Mouse (Mus musculus) pancreas, adult 10 weeks (tissue): ENCODE results near the gene Morc2b. TPM values are rescaled to one million over a fixed set of nuclear protein-coding genes. Genes with fewer than 3 reads are reported as not detected.

Experiments used
- polyA plus RNA-seq: library from polyadenylated mRNA; stranded (reverse); fragments of 350-450 nt; fragmentation: Illumina TruSeq; extraction: RNeasy Lipid Tissue Mini Kit (QIAGEN cat#74804); gene quantifications from one replicate; pipeline ENCODE4 v1.2.3, GENCODE M21; 2015; ENCODE audit warnings: low read depth, low replicate concordance; ENCODE audit not compliant: insufficient read depth

Gene Morc2b
- not detected for polyA plus RNA-seq

DNA sequence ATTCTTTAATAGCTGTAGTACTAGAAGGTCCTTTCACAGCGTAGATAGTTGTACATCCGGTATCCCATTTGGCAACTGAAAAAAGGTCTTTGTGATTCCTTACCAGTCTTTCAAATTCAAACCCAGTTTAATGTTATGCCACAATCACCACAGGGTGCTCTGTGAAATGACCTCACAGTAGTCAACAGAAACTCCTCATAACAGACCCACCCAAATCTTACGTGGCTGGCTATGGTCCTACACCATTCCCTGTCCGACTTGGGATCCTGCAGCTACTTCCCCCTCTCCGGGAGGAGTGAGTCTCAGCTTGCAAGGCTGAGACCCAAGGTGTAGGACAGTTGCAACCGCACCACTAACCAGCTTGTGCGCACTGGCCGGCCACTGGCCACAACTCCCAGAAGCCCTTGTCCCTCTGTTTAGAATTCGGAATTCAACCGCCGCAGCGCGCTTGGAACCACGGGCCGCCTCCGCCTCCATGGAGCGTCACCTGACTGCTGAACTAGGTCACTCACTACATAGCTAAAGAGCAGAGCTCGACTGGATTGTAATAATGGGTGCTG lies at the start of gene Morc2b:
Gene Morc2b, minus strand, starts transcription at position 423 of the 560 bp plus-strand sequence.

GRCm38 (mm10) chr17:33168147-33168546 lies 28.7 kb upstream of the Morc2b start, which contains the start of gene Olfr55:
Olfr55 (plus strand) TSS chr17:33168447.

GRCm38 (mm10) chr17:33089220-33089949 lies 50.1 kb downstream of the Morc2b start, which contains the start of gene Zfp563:
Zfp563 (plus strand) TSS chr17:33089310.

DNA sequence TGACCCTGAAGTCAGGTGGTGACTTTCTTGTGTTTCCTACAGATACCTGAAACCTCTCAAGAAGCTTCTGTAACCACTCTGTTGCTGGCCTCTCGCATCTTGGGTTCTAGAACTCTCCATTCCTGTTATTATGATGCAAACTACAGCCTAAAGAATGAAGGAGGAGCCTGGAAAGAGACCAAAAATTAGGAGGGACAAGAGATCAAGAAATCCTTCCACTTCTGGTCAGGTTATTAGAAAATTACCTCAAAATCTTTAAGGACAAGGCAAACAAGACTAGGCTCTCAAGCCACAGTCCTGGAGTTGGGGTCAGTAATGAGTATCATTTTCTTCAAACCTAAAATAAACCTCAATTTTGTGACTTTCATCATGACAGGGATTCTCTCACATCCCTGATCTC lies 71.5 kb downstream of the Morc2b start, which contains the start of gene 4921501E09Rik:
Gene 4921501E09Rik, minus strand, starts transcription at position 101 of the 400 bp plus-strand sequence.

Other genes starting within 250 kb of the Morc2b start
- 1.5 TPM for gene Zfp870, start 248.0 kb downstream of the Morc2b start, polyA plus RNA-seq
- gene Cyp4f14, start 222.3 kb downstream of the Morc2b start, polyA plus RNA-seq, result 0.66 TPM
- gene Cyp4f13, start 192.3 kb downstream of the Morc2b start, polyA plus RNA-seq, result 31.3 TPM
- 1.3 TPM for gene Zfp472, start 173.9 kb downstream of the Morc2b start, polyA plus RNA-seq
- 3.6 TPM for gene Zfp952, start 146.6 kb downstream of the Morc2b start, polyA plus RNA-seq
- 0.78 TPM for gene Zfp763, start 106.3 kb downstream of the Morc2b start, polyA plus RNA-seq
- not detected for gene 4921501E09Rik, start 71.6 kb downstream of the Morc2b start, polyA plus RNA-seq
- gene Zfp563, start 50.4 kb downstream of the Morc2b start, polyA plus RNA-seq, result 1.9 TPM
- not detected for gene Olfr55, start 28.8 kb upstream of the Morc2b start, polyA plus RNA-seq
- gene Olfr239, start 51.6 kb upstream of the Morc2b start, polyA plus RNA-seq, result not detected
- not detected for gene Olfr1564, start 82.0 kb upstream of the Morc2b start, polyA plus RNA-seq
- 1.7 TPM for gene Zfp955a, start 115.5 kb upstream of the Morc2b start, polyA plus RNA-seq
- gene Olfr63, start 125.0 kb upstream of the Morc2b start, polyA plus RNA-seq, result not detected
- gene Zfp955b, start 149.9 kb upstream of the Morc2b start, polyA plus RNA-seq, result 1.2 TPM
- gene Zfp81, start 219.2 kb upstream of the Morc2b start, polyA plus RNA-seq, result 1.5 TPM